Comparison of ENCODE assay signal across 21 mouse cellular contexts in genomic region chr4:126683084-126683483, GRCm38 (mm10). TPM values are rescaled to one million over a fixed set of nuclear protein-coding genes. Genes with fewer than 3 reads are reported as not detected.
DNase-seq lines count a peak whose midpoint lies in the region; ATAC-seq and TF ChIP-seq lines count a peak whose summit lies in the region.
"Had no signal": no experiment of that assay in that cellular context is flagged by ENCODE, and none has a peak within 500 bp of the region (broad histone marks: within the 10 kb centered on the region; RNA-seq: fewer than 3 reads in every experiment).

No protein-coding gene starts in this region.

- no peak for DNase-seq in hindbrain, embryonic 14.5 days (ENCODE audit: low spot score)
- no peak for DNase-seq in hindbrain, postnatal 0 days (ENCODE audit: low spot score)
- peak; percentile 58 for DNase-seq in CH12.LX (ENCODE audit: extremely low read depth)
- DNase-seq in layer of hippocampus, postnatal 10 days (ENCODE audit: low spot score in 2 of 2), result no peak
- DNase-seq in left cerebral cortex, postnatal 14 days (ENCODE audit: low spot score in 2 of 2), result no peak
- no peak for DNase-seq in adrenal gland, postnatal 25 days
- DNase-seq: cerebellum, adult 9-11 months; gastrocnemius, postnatal 25 days; heart, postnatal 4 days; kidney, adult 9 months; kidney, postnatal 36 days; layer of hippocampus, adult 9-11 months; right cerebral cortex, postnatal 25 days had no signal

- peaks cover 61% of the 10 kb centered on the region for H3K79me2 ChIP-seq in CH12.LX (replicated peaks; ENCODE audit: control insufficient read depth, extremely low read depth, insufficient read depth, poor library complexity, severe bottlenecking)

- H3K36me3 ChIP-seq in hindbrain, embryonic 14.5 days (replicated peaks; ENCODE audit: control insufficient read depth, insufficient read depth), result peaks cover 38% of the 10 kb centered on the region
- H3K36me3 ChIP-seq in hindbrain, postnatal 0 days (ENCODE audit: insufficient read depth, low read length), result peaks cover 32% of the 10 kb centered on the region
- peaks cover 33 to 60% of the 10 kb centered on the region in 2 experiments for H3K36me3 ChIP-seq in CH12.LX (replicated peaks in 1 of 2; ENCODE audit: control insufficient read depth in 1 of 2, insufficient read depth in 1 of 2, low read length in 1 of 2)
- H3K36me3 ChIP-seq in liver, embryonic 12.5 days, result peaks cover 46% of the 10 kb centered on the region

- TF ChIP-seq POLR2A in CH12.LX (IDR thresholded peaks at IDR 0.05; ENCODE audit: low read depth, low read length), result no peak

- ATAC-seq in hindbrain, embryonic 14.5 days (ENCODE audit: low FRiP score), result no peak
- no peak for ATAC-seq in hindbrain, postnatal 0 days
- ATAC-seq in liver, embryonic 12.5 days, result no peak
- ATAC-seq: Patski had no signal

- no peak for TF ChIP-seq CTCF in hindbrain, postnatal 0 days (IDR thresholded peaks at IDR 0.05; ENCODE audit: low read depth)
- no peak for TF ChIP-seq CTCF in CH12.LX (conservative IDR thresholded peaks at IDR 0.05 in 1 of 2, IDR thresholded peaks at IDR 0.05 in 1 of 2; ENCODE audit: low read depth in 2 of 2, low read length in 2 of 2)

- no peak overlapping the region for H3K4me2 ChIP-seq in hindbrain, embryonic 14.5 days (replicated peaks)
- no peak overlapping the region for H3K4me2 ChIP-seq in hindbrain, postnatal 0 days (ENCODE audit: low read depth, low read length)
- peak overlapping the region; percentile 99 for H3K4me2 ChIP-seq in CH12.LX (ENCODE audit: insufficient read depth, low read depth, poor library complexity, severe bottlenecking)
- peak overlapping the region; percentile 54 for H3K4me2 ChIP-seq in liver, embryonic 12.5 days
- H3K4me2 ChIP-seq: heart, embryonic 13.5 days; neural tube, embryonic 12.5 days had no signal

- TF ChIP-seq RAD21 in CH12.LX (IDR thresholded peaks at IDR 0.05; ENCODE audit: low read depth, low read length), result no peak

- H3K9ac ChIP-seq in hindbrain, embryonic 14.5 days, result peak overlapping the region; percentile 34; the same call in 1 of the 2 replicates
- no peak overlapping the region for H3K9ac ChIP-seq in hindbrain, postnatal 0 days (replicated peaks; ENCODE audit: low read length)
- peak overlapping the region; percentile 63 for H3K9ac ChIP-seq in CH12.LX (ENCODE audit: insufficient read depth, low read depth)
- peak overlapping the region; percentile 55 for H3K9ac ChIP-seq in liver, embryonic 12.5 days
- H3K9ac ChIP-seq: heart, embryonic 13.5 days; neural tube, embryonic 12.5 days had no signal

- H3K27ac ChIP-seq in hindbrain, embryonic 14.5 days, result no peak overlapping the region
- no peak overlapping the region for H3K27ac ChIP-seq in hindbrain, postnatal 0 days
- H3K27ac ChIP-seq in CH12.LX (ENCODE audit: insufficient read depth, low read depth), result peak overlapping the region; percentile 71
- peak overlapping the region; percentile 80 for H3K27ac ChIP-seq in liver, embryonic 12.5 days
- H3K27ac ChIP-seq: heart, embryonic 13.5 days; neural tube, embryonic 12.5 days had no signal

- in situ Hi-C loops in CH12.LX (cut with MboI; ENCODE audit: low pct_ligation_motif_present, low pct_unique_long_range_greater_than_20kb, low sequenced_read_pairs), result no loop called here

- no peaks in the 10 kb centered on the region for H3K27me3 ChIP-seq in hindbrain, embryonic 14.5 days (ENCODE audit: control insufficient read depth, insufficient read depth, low read length)
- no peaks in the 10 kb centered on the region for H3K27me3 ChIP-seq in hindbrain, postnatal 0 days (ENCODE audit: insufficient read depth, low read length)
- no peaks in the 10 kb centered on the region for H3K27me3 ChIP-seq in CH12.LX (replicated peaks)
- no peaks in the 10 kb centered on the region for H3K27me3 ChIP-seq in liver, embryonic 12.5 days (replicated peaks)
- H3K27me3 ChIP-seq: heart, embryonic 13.5 days; neural tube, embryonic 12.5 days; Patski had no signal

- intact Hi-C loops in left cerebral cortex, postnatal 14 days (cut with DNase I), result no loop called here

- H3K4me3 ChIP-seq in hindbrain, embryonic 14.5 days (replicated peaks; ENCODE audit: low read length), result no peak overlapping the region
- no peak overlapping the region for H3K4me3 ChIP-seq in hindbrain, postnatal 0 days (ENCODE audit: low read length)
- peak overlapping the region in 2 of 3 experiments; percentile 31 to 47 for H3K4me3 ChIP-seq in CH12.LX (replicated peaks in 1 of 3; ENCODE audit: low read depth in 2 of 3, low read length in 2 of 3, poor library complexity in 1 of 3)
- peak overlapping the region; percentile 18 for H3K4me3 ChIP-seq in liver, embryonic 12.5 days
- H3K4me3 ChIP-seq: heart, embryonic 13.5 days; neural tube, embryonic 12.5 days had no signal

- peaks cover 6% of the 10 kb centered on the region for H3K4me1 ChIP-seq in hindbrain, embryonic 14.5 days (replicated peaks; ENCODE audit: control insufficient read depth, insufficient read depth, low read length)
- H3K4me1 ChIP-seq in hindbrain, postnatal 0 days (ENCODE audit: insufficient read depth, low read length), result peaks cover 2% of the 10 kb centered on the region; the same call in 1 of the 2 replicates
- peaks cover 5 to 47% of the 10 kb centered on the region in 2 experiments for H3K4me1 ChIP-seq in CH12.LX (ENCODE audit: control insufficient read depth in 1 of 2, insufficient read depth in 2 of 2)
- peaks cover 50% of the 10 kb centered on the region for H3K4me1 ChIP-seq in liver, embryonic 12.5 days

- 66% methylated on average over 3 of the region's 3 CpGs for WGBS in hindbrain, embryonic 14.5 days
- 51% methylated on average over 3 of the region's 3 CpGs for WGBS in hindbrain, postnatal 0 days
- 77% methylated on average over 3 of the region's 3 CpGs for WGBS in liver, embryonic 12.5 days (ENCODE audit: insufficient replicate concordance)

- dilution Hi-C loops in CH12.LX (cut with MboI; ENCODE audit: extremely low pct_ligation_motif_present, extremely low pct_unique_long_range_greater_than_20kb, low sequenced_read_pairs), result no loop called here

- no peak for TF ChIP-seq EP300 in CH12.LX (IDR thresholded peaks at IDR 0.05; ENCODE audit: low read length)

- H3K9me3 ChIP-seq in hindbrain, embryonic 14.5 days (ENCODE audit: control insufficient read depth, low read length), result no peaks in the 10 kb centered on the region
- no peaks in the 10 kb centered on the region for H3K9me3 ChIP-seq in hindbrain, postnatal 0 days (ENCODE audit: low read length)
- no peaks in the 10 kb centered on the region for H3K9me3 ChIP-seq in CH12.LX (replicated peaks; ENCODE audit: low read length)
- H3K9me3 ChIP-seq in liver, embryonic 12.5 days (replicated peaks), result no peaks in the 10 kb centered on the region
- H3K9me3 ChIP-seq: heart, embryonic 13.5 days; neural tube, embryonic 12.5 days had no signal

TF ChIP-seq in CH12.LX, 34 proteins besides CTCF, POLR2A, EP300 and RAD21:
- TF ChIP-seq MAX (IDR thresholded peaks at IDR 0.05; ENCODE audit: low read length), result no peak
- TF ChIP-seq CHD2 (IDR thresholded peaks at IDR 0.05; ENCODE audit: low read length), result 0 out of 2 replicates have a peak, but pooled peaks have one; percentile 40
- peak; percentile 58 for TF ChIP-seq SIN3A (IDR thresholded peaks at IDR 0.05; ENCODE audit: low read length)
- TF ChIP-seq MXI1 (IDR thresholded peaks at IDR 0.05; ENCODE audit: low read depth, low read length), result peak; percentile 90

RNA-seq across cellular contexts. Expression of gene Psmb2, which starts 5.7 kb away (rescaled TPM):
- 432 and 451 TPM in 2 replicates for polyA plus RNA-seq in hindbrain, embryonic 14.5 days (2014; fragmentation: Nextera tagmentation; extraction: Ambion mirVana)
- total RNA-seq in hindbrain, postnatal 0 days (2014; rRNA removed), result 164 and 207 TPM in 2 replicates
- 465 and 473 TPM in 2 replicates for polyA plus RNA-seq in hindbrain, postnatal 0 days (2015; fragmentation: Nextera tagmentation; extraction: Ambion mirVana)
- 225 and 266 TPM in 2 replicates for total RNA-seq in CH12.LX (2012; rRNA removed)
- total RNA-seq in CH12.LX (2014; rRNA removed), result 391 and 447 TPM in 2 replicates
- 356 and 395 TPM in 2 replicates for polyA plus RNA-seq in CH12.LX (2012; ENCODE audit: insufficient read length, low read depth)
- 367 and 374 TPM in 2 replicates for polyA plus RNA-seq in liver, embryonic 12.5 days (2016; fragmentation: Nextera tagmentation; extraction: Ambion mirVana)
- 100 to 1,000 TPM; 145 to 149 TPM for total RNA-seq in layer of hippocampus, postnatal 10 days (2021)
- 100 to 1,000 TPM; 106 to 115 TPM for total RNA-seq in left cerebral cortex, postnatal 14 days (2021)
- 149 and 179 TPM in 2 replicates for total RNA-seq in adrenal gland, postnatal 25 days (2021)

RNA-seq across cellular contexts. Expression of gene Tfap2e, which starts 53.0 kb away (rescaled TPM):
- polyA plus RNA-seq in hindbrain, embryonic 14.5 days (2014; fragmentation: Nextera tagmentation; extraction: Ambion mirVana), result 0.48 and 0.54 TPM in 2 replicates
- not detected in 2 replicates for total RNA-seq in hindbrain, postnatal 0 days (2014; rRNA removed)
- polyA plus RNA-seq in hindbrain, postnatal 0 days (2015; fragmentation: Nextera tagmentation; extraction: Ambion mirVana), result 0.15 and 0.16 TPM in 2 replicates
- not detected in 2 replicates for total RNA-seq in CH12.LX (2012; rRNA removed)
- not detected in 2 replicates for total RNA-seq in CH12.LX (2014; rRNA removed)
- not detected in 2 replicates for polyA plus RNA-seq in CH12.LX (2012; ENCODE audit: insufficient read length, low read depth)
- polyA plus RNA-seq in liver, embryonic 12.5 days (2016; fragmentation: Nextera tagmentation; extraction: Ambion mirVana), result not detected in 2 replicates
- total RNA-seq in layer of hippocampus, postnatal 10 days (2021), result not detected
- total RNA-seq in left cerebral cortex, postnatal 14 days (2021), result not detected
- not detected in 2 replicates for total RNA-seq in adrenal gland, postnatal 25 days (2021)
- total RNA-seq: gastrocnemius, postnatal 25 days; heart, postnatal 4 days; left cerebral cortex, postnatal 36 days; liver, adult 2 months; megakaryocyte-erythroid progenitor cell, adult 5-6 weeks had no signal
- polyA plus RNA-seq: heart, embryonic 13.5 days; intestine, embryonic 14.5 days; liver, adult 2 months; Patski had no signal

Comparison
In these comparisons a context has a peak if more than half of its experiments do, and no peak if none do; other contexts are left out.
1. H3K27ac ChIP-seq: peak in CH12.LX (single experiment) and liver, embryonic 12.5 days (single experiment); none in hindbrain, embryonic 14.5 days (single experiment) and hindbrain, postnatal 0 days (single experiment).
2. H3K4me2 ChIP-seq: peak in CH12.LX (single experiment) and liver, embryonic 12.5 days (single experiment); none in hindbrain, embryonic 14.5 days (single experiment) and hindbrain, postnatal 0 days (single experiment).
3. H3K4me3 ChIP-seq: peak in CH12.LX (2 of 3) and liver, embryonic 12.5 days (single experiment); none in hindbrain, embryonic 14.5 days (single experiment) and hindbrain, postnatal 0 days (single experiment).